In genomic region chr2:79460107-79460506, GRCm38 (mm10) we compare ENCODE assay signal across 11 mouse cellular contexts. TPM values are rescaled to one million over a fixed set of nuclear protein-coding genes. Genes with fewer than 3 reads are reported as not detected.
A peak's percentile ranks its signal among the peaks of the same experiment; 100 is the strongest.
DNase-seq lines count a peak whose midpoint lies in the region; ATAC-seq and TF ChIP-seq lines count a peak whose summit lies in the region.
"Had no signal": no experiment of that assay in that cellular context is flagged by ENCODE, and none has a peak within 500 bp of the region (broad histone marks: within the 10 kb centered on the region; RNA-seq: fewer than 3 reads in every experiment).

No protein-coding gene starts in this region.

- 3% methylated on average over 14 of the region's 14 CpGs for WGBS in forebrain, embryonic 16.5 days
- 3% methylated on average over 14 of the region's 14 CpGs for WGBS in midbrain, embryonic 12.5 days
- WGBS in heart, embryonic 12.5 days, result 10% methylated on average over 14 of the region's 14 CpGs
- 9% methylated on average over 14 of the region's 14 CpGs for WGBS in kidney, embryonic 16.5 days

- H3K36me3 ChIP-seq in E14TG2a.4 (ENCODE audit: insufficient read depth, low read length), result no peaks in the 10 kb centered on the region
- H3K36me3 ChIP-seq in forebrain, embryonic 16.5 days (ENCODE audit: control insufficient read depth, insufficient read depth), result no peaks in the 10 kb centered on the region
- H3K36me3 ChIP-seq in midbrain, embryonic 12.5 days, result no peaks in the 10 kb centered on the region
- H3K36me3 ChIP-seq in heart, embryonic 12.5 days, result no peaks in the 10 kb centered on the region
- no peaks in the 10 kb centered on the region for H3K36me3 ChIP-seq in kidney, embryonic 16.5 days (ENCODE audit: insufficient read depth, low read length)

- peaks cover 72% of the 10 kb centered on the region for H3K4me1 ChIP-seq in E14TG2a.4 (replicated peaks; ENCODE audit: low read depth, low read length)
- peaks cover 34% of the 10 kb centered on the region for H3K4me1 ChIP-seq in forebrain, embryonic 16.5 days (replicated peaks; ENCODE audit: control insufficient read depth, insufficient read depth, low read length)
- peaks cover 45% of the 10 kb centered on the region for H3K4me1 ChIP-seq in midbrain, embryonic 12.5 days
- H3K4me1 ChIP-seq in heart, embryonic 12.5 days (replicated peaks), result peaks cover 13% of the 10 kb centered on the region
- H3K4me1 ChIP-seq in kidney, embryonic 16.5 days (ENCODE audit: insufficient read depth, low read length), result 0 out of 2 replicates have a peak, but pooled peaks cover 13% of the 10 kb centered on the region

- peak; percentile 24 for ATAC-seq in forebrain, embryonic 16.5 days
- no peak for ATAC-seq in midbrain, embryonic 12.5 days (ENCODE audit: low FRiP score, low read depth)
- ATAC-seq in heart, embryonic 12.5 days (ENCODE audit: insufficient number of reproducible peaks, low FRiP score), result no peak
- no peak for ATAC-seq in kidney, embryonic 16.5 days (ENCODE audit: low FRiP score, low TSS enrichment)

- peak overlapping the region; percentile 78 for H3K4me3 ChIP-seq in E14TG2a.4 (replicated peaks; ENCODE audit: low read length)
- peak overlapping the region; percentile 17 for H3K4me3 ChIP-seq in forebrain, embryonic 16.5 days (replicated peaks; ENCODE audit: low read length)
- 0 out of 2 replicates have a peak overlapping the region, but pooled peaks have one; percentile 7 for H3K4me3 ChIP-seq in midbrain, embryonic 12.5 days
- H3K4me3 ChIP-seq in heart, embryonic 12.5 days, result no peak overlapping the region
- H3K4me3 ChIP-seq in kidney, embryonic 16.5 days (ENCODE audit: low read length), result no peak overlapping the region

- DNase-seq in brain, adult 2 months (ENCODE audit: low read depth, low spot score), result peak; percentile 36
- DNase-seq in urinary bladder, postnatal 14 days (ENCODE audit: low spot score), result no peak
- no peak for DNase-seq in kidney, postnatal 14 days
- DNase-seq: lung, adult 2 months had no signal

- no peak for TF ChIP-seq CTCF in E14TG2a.4 (conservative IDR thresholded peaks at IDR 0.05; ENCODE audit: low read length)

- peak overlapping the region; percentile 50 for H3K4me2 ChIP-seq in forebrain, embryonic 16.5 days (ENCODE audit: low read length)
- peak overlapping the region; percentile 50 for H3K4me2 ChIP-seq in midbrain, embryonic 12.5 days (replicated peaks)
- no peak overlapping the region for H3K4me2 ChIP-seq in heart, embryonic 12.5 days
- H3K4me2 ChIP-seq in kidney, embryonic 16.5 days (replicated peaks; ENCODE audit: low read depth, low read length), result no peak overlapping the region

- H3K27ac ChIP-seq in forebrain, embryonic 16.5 days (ENCODE audit: low read length), result peak overlapping the region; percentile 77
- H3K27ac ChIP-seq in midbrain, embryonic 12.5 days (replicated peaks), result peak overlapping the region; percentile 78
- no peak overlapping the region for H3K27ac ChIP-seq in heart, embryonic 12.5 days (ENCODE audit: poor library complexity, severe bottlenecking)
- no peak overlapping the region for H3K27ac ChIP-seq in kidney, embryonic 16.5 days (ENCODE audit: low read length)

- peaks cover 38% of the 10 kb centered on the region for H3K27me3 ChIP-seq in E14TG2a.4 (ENCODE audit: insufficient read depth, low read length)
- peaks cover 20% of the 10 kb centered on the region; the same call in 1 of the 2 replicates for H3K27me3 ChIP-seq in forebrain, embryonic 16.5 days (replicated peaks; ENCODE audit: control insufficient read depth, insufficient read depth, low read length)
- peaks cover 63% of the 10 kb centered on the region for H3K27me3 ChIP-seq in midbrain, embryonic 12.5 days
- H3K27me3 ChIP-seq in heart, embryonic 12.5 days (replicated peaks), result peaks cover 62% of the 10 kb centered on the region
- peaks cover 55% of the 10 kb centered on the region for H3K27me3 ChIP-seq in kidney, embryonic 16.5 days (ENCODE audit: insufficient read depth, low read length)

- H3K9ac ChIP-seq in forebrain, embryonic 16.5 days (replicated peaks; ENCODE audit: low read depth, low read length), result peak overlapping the region; percentile 49
- no peak overlapping the region for H3K9ac ChIP-seq in midbrain, embryonic 12.5 days (replicated peaks)
- no peak overlapping the region for H3K9ac ChIP-seq in heart, embryonic 12.5 days
- no peak overlapping the region for H3K9ac ChIP-seq in kidney, embryonic 16.5 days (replicated peaks; ENCODE audit: low read length)

- no peaks in the 10 kb centered on the region for H3K9me3 ChIP-seq in E14TG2a.4 (ENCODE audit: low read length)
- H3K9me3 ChIP-seq in forebrain, embryonic 16.5 days (ENCODE audit: control insufficient read depth, low read length), result no peaks in the 10 kb centered on the region
- no peaks in the 10 kb centered on the region for H3K9me3 ChIP-seq in midbrain, embryonic 12.5 days
- H3K9me3 ChIP-seq in heart, embryonic 12.5 days (replicated peaks), result no peaks in the 10 kb centered on the region
- no peaks in the 10 kb centered on the region for H3K9me3 ChIP-seq in kidney, embryonic 16.5 days (ENCODE audit: low read length)

RNA-seq across cellular contexts. Expression of gene Cerkl, which starts 3.5 kb away (rescaled TPM):
- polyA plus RNA-seq in forebrain, embryonic 16.5 days (2015; fragmentation: Nextera tagmentation; extraction: Ambion mirVana), result 1.3 and 1.5 TPM in 2 replicates
- 2.6 and 4.2 TPM in 2 replicates for polyA plus RNA-seq in midbrain, embryonic 12.5 days (2016; fragmentation: Nextera tagmentation; extraction: Ambion mirVana)
- 0.89 TPM in 1 of 2 replicates, not detected in the other for polyA plus RNA-seq in heart, embryonic 12.5 days (2016; fragmentation: Nextera tagmentation; extraction: Ambion mirVana)
- 1.8 and 2.0 TPM in 2 replicates for polyA plus RNA-seq in kidney, embryonic 16.5 days (2015; fragmentation: Nextera tagmentation; extraction: Ambion mirVana)

RNA-seq across cellular contexts. Expression of gene Neurod1, which starts 3.6 kb away (rescaled TPM):
- polyA plus RNA-seq in forebrain, embryonic 16.5 days (2015; fragmentation: Nextera tagmentation; extraction: Ambion mirVana), result 55.8 and 68.6 TPM in 2 replicates
- polyA plus RNA-seq in midbrain, embryonic 12.5 days (2016; fragmentation: Nextera tagmentation; extraction: Ambion mirVana), result 44.4 and 47.6 TPM in 2 replicates
- polyA plus RNA-seq in heart, embryonic 12.5 days (2016; fragmentation: Nextera tagmentation; extraction: Ambion mirVana), result not detected in 2 replicates
- not detected in 2 replicates for polyA plus RNA-seq in kidney, embryonic 16.5 days (2015; fragmentation: Nextera tagmentation; extraction: Ambion mirVana)
- polyA plus RNA-seq: kidney, adult 2 months; lung, adult 2 months; spleen, adult 2 months had no signal

Comparison
In these comparisons a context has a peak if more than half of its experiments do, and no peak if none do; other contexts are left out.
1. H3K4me3 ChIP-seq: peak in E14TG2a.4 (single experiment), forebrain, embryonic 16.5 days (single experiment) and midbrain, embryonic 12.5 days (single experiment); none in heart, embryonic 12.5 days (single experiment) and kidney, embryonic 16.5 days (single experiment).
2. H3K27ac ChIP-seq: peak in forebrain, embryonic 16.5 days (single experiment) and midbrain, embryonic 12.5 days (single experiment); none in heart, embryonic 12.5 days (single experiment) and kidney, embryonic 16.5 days (single experiment).
3. H3K4me2 ChIP-seq: peak in forebrain, embryonic 16.5 days (single experiment) and midbrain, embryonic 12.5 days (single experiment); none in heart, embryonic 12.5 days (single experiment) and kidney, embryonic 16.5 days (single experiment).
4. RNA of gene Neurod1, which starts 3.6 kb away (polyA plus RNA-seq): 55.8 to 68.6 TPM in forebrain, embryonic 16.5 days and 44.4 to 47.6 TPM in midbrain, embryonic 12.5 days; not detected in heart, embryonic 12.5 days and not detected in kidney, embryonic 16.5 days; every median in the first group is over 10 times any median in the second.